Mouse (Mus musculus) CD4-positive, CD25-positive, alpha-beta regulatory T cell, adult 4 months (primary cell): ENCODE measurements around the gene Lao1. TPM values are rescaled to one million over a fixed set of nuclear protein-coding genes. Genes with fewer than 3 reads are reported as not detected.
A peak's percentile ranks its signal among the peaks of the same experiment; 100 is the strongest.
"Not testable (repeated sequence)": the region's sequence is repeated elsewhere in the genome, so short reads cannot be mapped to it uniquely, and the experiment has no call there.

Experiments used
- ATAC-seq: one replicate; pipeline ENCODE4 v1.8.0; 2017
- polyA plus RNA-seq, 2 experiments: library from polyadenylated mRNA; unstranded; fragments of 100-300 nt; shearing (Covaris generic); gene quantifications; one replicate each; pipeline ENCODE4 v1.2.1; 2017

The Lao1 gene
- not detected for polyA plus RNA-seq

DNA sequence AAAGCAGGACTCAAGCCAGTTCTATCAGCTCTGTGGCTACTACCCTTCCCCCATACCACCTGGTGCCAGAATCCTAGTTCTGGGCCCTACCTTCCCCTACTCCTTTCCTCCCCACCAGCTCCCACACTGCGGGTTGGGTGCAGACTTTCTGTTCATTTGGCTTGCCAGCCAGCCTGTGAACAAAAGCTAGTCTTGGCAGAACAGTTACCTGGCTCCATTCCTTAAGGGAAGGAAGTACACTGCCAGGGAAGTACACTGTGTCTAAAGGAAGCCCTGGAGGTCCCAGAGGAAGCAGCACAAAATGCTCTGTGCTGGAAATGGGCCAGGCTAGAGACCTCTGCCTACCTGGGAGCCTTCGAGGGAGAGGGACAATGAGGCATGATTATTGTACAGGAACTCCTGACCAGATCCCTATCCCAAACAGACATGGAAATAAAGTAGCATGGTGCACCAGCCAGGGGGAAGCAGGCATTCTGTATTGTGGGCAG, at the start of gene Lao1:
Gene Lao1, plus strand, starts transcription at position 438 of the 488 bp plus-strand sequence.
- ATAC-seq: no peak

GRCm38 (mm10) chr4:118917365-118917764, 44.0 kb upstream of the Lao1 start, which contains the start of gene Olfr1329:
Gene Olfr1329 (minus strand): TSS chr4:118917465.
- ATAC-seq: not testable (repeated sequence)

- ATAC-seq: not testable (repeated sequence)
Measured at GRCm38 (mm10) chr4:118931326-118931725, 30.1 kb upstream of the Lao1 start.

GRCm38 (mm10) chr4:118938512-118938911, 22.9 kb upstream of the Lao1 start, which contains the start of gene Olfr1328:
Gene Olfr1328 (minus strand): TSS chr4:118938612.
- ATAC-seq: no peak

DNA sequence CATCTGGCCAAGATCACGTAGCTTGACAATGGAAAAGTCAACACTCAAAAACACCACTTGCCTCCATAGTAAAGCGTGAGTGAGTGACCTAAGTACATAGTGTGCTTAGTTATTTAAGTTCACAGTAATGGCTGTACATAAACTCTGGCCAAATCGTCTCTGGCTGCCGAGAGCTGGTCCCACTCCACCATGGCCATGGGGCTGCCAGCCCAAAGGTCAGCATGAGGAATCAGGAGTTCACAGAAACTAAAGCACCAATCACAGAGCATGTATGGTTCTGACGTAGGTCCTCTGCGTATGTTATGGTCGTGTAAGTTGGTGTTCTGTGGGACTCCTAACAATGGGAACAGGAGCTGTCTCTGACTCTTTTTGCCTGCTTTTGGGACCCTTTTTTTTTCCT, 2.6 kb upstream of the Lao1 start:
- no peak for ATAC-seq

GRCm38 (mm10) chr4:118967711-118968110, 6.3 kb downstream of the Lao1 start:
- ATAC-seq: no peak

DNA sequence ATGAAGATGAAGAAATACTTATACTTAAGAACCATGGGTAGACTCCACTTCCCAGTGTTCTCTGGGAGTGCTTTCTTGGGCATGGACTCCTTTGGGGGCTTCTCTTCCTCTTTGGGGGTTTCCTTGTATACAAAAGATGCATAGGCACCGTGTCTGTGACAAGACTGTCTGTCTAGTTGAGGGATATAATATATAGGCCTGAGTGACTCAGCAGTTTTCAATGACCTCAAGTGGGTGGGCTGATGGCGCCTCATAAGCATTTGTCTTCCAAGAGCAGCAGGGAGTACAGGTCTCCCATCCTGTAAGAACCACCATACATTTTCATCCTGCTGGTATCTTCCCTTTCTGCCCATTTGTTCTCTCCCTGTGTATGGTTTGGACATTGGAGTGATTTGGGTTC, 11.9 kb downstream of the Lao1 start:
- ATAC-seq: no peak

- ATAC-seq: no peak
Measured at GRCm38 (mm10) chr4:118985291-118985690, 23.9 kb downstream of the Lao1 start.

DNA sequence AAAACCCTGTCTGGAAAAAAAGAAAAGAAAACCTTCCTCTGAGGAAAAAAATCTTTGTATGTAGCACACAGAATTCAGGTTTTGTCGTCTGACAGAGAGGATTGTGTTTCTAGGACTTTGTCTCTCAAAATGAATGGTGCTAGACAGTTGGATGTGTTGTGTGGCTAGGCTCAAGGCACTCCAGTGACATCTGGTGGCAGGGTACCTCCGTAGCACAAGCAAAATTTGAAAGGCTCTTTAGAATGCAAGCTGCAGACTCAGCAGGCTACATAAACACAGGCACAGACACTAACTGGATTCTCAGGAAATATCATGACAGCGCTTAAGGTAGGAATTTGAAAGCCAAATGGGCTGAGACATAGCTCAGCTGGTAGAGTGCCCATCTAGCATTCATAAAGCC, 27.2 kb downstream of the Lao1 start:
- ATAC-seq: no peak

DNA sequence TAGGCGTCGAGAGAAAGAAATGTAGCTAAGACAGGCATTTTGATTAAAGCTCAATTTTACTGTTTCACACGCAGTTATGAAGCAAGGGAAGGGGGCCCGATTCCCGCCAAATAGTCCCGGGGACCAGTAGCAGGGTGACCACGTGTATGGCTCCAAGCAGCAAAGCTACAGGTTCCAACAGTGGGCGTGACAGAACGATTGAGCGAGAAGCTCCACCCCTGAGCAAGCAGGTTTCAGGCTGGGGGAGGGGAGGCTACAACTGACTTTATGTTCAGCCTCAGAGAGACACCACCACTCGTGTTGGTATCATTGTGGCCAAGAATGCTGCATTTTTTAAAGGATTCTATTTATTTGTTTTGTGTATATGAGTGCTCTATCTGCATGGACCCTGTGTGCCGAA, 28.0 kb downstream of the Lao1 start:
- ATAC-seq: no peak

DNA sequence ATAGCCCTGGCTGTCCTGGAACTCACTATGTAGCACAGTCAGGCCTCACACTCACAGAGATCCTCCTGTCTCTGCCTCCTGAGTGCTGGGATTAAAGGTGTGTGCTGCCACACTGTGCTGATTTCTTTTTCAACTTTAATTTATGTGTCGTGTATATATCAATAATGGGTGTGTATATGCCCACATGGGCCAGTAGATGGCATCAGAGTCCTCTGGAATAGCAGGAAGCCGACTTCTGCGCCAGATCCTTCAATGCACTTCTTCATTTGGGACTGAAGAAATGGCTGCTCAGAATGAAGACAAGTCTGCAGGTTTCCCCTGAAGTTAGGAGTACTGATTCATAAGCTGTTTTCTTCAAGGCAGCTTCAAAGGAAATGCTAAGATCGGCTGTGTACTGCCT, 30.4 kb downstream of the Lao1 start:
- no peak for ATAC-seq

DNA sequence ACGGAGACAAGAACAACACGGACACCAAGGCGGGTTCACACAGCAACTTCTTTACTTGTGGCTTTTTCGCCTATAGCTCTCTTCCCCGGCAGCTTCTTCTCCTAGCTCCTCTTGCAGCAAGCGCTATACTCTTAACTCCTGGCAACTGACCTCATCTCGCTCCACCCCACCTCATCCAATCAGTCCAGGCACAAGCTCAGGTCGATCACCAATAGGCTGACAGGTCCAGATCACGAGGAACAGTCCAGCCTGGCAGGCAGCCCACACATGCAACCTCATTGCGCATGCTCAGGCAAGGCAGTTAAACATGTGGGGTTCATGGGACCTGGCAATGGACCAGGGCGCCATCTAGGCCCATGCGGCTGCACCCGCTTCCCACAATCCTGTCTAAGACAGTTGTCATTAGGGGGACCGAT, 35.8 kb downstream of the Lao1 start:
- no peak for ATAC-seq

DNA sequence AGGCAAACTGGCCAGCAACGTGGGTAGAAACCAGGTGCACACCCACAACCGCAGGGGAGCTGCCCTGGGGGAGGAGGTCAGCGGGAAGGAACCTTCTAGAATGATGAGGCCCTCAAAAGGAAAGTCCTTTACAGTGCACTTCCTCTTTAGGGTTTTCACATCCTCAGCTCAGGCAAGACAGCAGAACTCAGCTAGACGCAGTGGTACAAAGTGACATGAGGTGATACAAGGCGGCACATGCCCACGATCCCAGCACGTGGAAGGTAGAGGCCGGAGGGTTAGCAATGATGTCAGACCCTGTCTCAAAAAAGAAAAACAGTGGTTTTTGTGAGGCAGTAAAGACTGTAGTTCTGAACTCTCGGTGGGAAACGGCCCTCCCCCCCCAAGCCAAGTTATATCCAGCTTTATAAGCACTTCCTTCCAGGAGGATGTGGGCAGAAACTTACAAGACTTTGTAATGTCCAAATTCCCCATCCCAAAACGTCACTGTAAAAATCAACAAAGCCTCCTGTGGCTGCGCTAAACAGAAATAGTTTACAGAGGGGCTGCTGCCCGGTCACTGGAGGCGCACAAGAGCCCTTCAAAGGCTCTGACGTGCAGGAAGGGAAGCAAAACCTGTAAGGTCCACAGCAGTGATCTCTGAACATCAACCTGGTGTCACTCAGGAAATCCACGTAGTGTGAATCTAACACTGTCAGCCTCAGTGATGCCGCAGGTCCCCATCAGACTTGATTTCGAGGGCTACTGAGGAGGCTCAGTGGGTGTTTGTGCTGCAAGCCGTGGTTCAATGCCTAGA, 38.5 kb downstream of the Lao1 start:
- peak; percentile 64 for ATAC-seq

- no peak for ATAC-seq
Measured at GRCm38 (mm10) chr4:119001696-119002095, 40.3 kb downstream of the Lao1 start.

- no peak for ATAC-seq
Measured at GRCm38 (mm10) chr4:119002512-119002911, 41.1 kb downstream of the Lao1 start.

GRCm38 (mm10) chr4:119004178-119004577, 42.8 kb downstream of the Lao1 start:
- ATAC-seq: no peak

DNA sequence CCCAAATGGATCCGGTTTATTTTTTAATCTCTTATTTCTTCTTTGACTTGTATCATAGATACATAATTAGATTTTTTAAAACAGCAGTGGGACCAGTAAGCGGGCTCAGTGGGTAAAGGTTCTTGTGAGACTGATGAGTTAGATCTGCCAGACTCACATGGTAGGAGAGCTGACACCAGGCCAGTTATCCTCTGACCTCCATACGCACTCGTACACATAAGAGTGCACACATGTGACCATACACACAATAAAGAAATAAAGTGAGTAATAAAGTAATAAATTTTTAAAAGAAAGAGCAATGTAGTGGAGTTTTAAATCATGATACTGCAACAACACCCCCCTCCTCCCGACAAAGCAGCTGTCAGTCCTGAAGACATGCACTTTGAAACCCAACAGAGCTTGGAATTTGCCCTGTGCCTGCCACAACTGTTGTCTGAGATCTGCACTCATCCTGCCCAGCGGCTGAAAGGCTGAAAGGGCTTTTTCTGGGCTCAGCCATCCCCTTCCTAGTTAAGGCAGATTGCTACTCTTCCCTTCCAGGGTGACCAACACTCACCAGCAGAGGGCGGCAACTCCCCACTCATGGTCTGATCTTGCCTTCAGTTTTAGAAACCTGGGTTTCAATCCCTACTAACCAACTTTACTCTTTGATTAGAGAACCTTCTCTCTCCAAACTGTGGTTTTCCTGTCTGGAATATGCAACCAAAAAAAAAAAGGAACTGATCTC, 43.4 kb downstream of the Lao1 start:
- ATAC-seq: peak; percentile 85

DNA sequence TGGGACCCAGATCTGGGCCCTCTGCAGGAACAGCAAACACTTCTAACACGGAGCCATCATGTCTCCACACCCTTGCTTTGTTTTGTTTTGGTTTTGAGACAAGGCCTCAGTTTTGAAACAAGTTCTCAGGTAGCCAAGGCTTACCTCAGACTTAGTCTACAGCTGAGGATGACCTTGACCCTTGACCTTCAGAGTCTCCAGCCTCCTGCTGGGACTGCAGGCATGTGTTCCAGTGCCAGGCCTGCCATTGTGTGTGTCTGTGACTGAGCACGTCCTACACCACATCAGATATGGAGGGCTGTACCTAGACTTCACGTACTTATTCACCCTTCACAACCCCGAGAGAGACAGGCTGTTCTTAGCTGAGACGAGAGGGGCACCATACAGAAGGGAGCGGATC, 46.2 kb downstream of the Lao1 start:
- ATAC-seq: no peak

GRCm38 (mm10) chr4:119008476-119008875, 47.1 kb downstream of the Lao1 start:
- no peak for ATAC-seq

DNA sequence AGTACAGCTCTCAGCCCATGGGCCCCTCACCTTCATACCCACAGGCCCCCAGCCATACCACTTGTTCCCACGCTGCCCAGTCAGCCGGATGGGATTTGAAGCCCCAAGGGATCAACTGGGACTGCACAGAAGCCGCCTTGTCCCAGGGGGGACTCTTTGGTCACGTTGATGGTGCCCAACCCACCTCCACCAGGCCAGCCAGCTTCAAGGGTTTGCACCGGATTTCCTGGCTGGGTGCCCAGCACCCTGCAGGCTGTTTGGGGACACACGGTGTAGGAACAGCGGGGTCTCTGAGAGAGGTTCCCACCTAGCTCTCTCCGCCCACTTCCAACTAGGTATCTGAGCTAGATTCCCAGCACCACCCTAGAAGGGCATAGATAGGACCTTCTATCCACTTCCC, 48.4 kb downstream of the Lao1 start:
- ATAC-seq: no peak

DNA sequence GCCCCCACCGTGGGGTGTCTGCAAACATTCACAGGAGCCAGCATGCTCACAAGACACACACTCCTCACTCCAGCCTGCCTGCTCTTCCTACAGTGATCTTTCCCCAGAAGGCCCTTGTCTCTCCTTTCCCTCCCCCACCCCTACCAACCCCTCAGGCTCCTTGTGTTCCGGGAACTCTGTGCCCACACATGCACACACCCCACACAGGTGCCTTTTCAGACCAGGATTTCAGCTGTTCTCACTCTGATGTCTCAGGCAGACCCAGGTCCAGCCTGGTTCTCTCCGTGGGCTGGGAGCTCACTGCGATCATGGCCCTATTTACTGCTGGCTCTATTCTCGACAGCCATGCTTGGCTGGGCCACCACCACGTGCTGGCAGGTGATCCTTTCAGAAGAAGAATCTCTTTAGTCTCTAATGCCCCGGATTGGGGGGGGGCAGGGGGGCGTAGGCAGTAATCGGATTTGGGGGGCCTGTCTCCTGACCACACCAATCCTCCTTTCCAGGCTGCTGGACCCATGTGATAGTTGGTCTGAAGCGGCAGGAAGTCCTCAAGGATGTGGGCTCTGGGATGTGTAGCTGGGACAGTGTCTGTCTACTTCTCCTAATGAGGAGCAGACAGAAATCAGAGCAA, 49.8 kb downstream of the Lao1 start:
- ATAC-seq: no peak

GRCm38 (mm10) chr4:119013031-119013430, 51.7 kb downstream of the Lao1 start:
- ATAC-seq: no peak

DNA sequence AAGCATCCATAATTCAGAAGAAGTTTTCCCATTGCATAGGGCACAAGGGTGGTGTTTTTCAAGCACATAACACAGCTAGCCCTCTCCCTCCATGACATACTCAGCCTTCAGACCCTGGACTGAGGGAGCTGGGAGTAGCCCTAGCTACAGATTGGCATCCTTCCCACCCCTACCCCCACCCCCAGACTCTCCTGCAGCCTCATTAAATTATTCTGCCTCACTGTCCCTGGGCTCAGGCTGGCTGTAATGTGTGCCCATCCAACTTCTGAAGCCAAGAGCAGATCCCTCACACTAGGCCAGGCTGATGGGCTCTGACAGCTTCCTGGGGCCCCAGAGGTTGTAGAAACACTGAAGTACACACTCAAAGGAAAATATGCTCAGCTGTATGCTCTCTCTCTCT, 53.6 kb downstream of the Lao1 start:
- ATAC-seq: no peak
